Comparison of ENCODE assay signal across 8 mouse cellular contexts in genomic region chr10:79704970-79705360, GRCm38 (mm10). TPM values are rescaled to one million over a fixed set of nuclear protein-coding genes. Genes with fewer than 3 reads are reported as not detected.
DNase-seq lines count a peak whose midpoint lies in the region; ATAC-seq and TF ChIP-seq lines count a peak whose summit lies in the region.

No protein-coding gene starts in this region.

- H3K27me3 ChIP-seq in heart, embryonic 15.5 days = no peaks in the 10 kb centered on the region
- H3K27me3 ChIP-seq in hindbrain, embryonic 10.5 days (ENCODE audit: insufficient read depth, poor library complexity, severe bottlenecking) = no peaks in the 10 kb centered on the region

- ATAC-seq in heart, embryonic 15.5 days (replicated peaks; ENCODE audit: insufficient number of reproducible peaks, insufficient read depth, low FRiP score, low read depth) = no peak

- TF ChIP-seq CTCF in bone marrow, adult 2 months (IDR thresholded peaks at IDR 0.05; ENCODE audit: control insufficient read depth, insufficient read depth, low read length) = no peak

- H3K27ac ChIP-seq in heart, embryonic 15.5 days = peak overlapping the region; percentile 88
- peak overlapping the region; percentile 69 for H3K27ac ChIP-seq in bone marrow, adult 2 months (ENCODE audit: control insufficient read depth, insufficient read depth, low read depth, low read length, poor library complexity)
- peak overlapping the region; percentile 97 for H3K27ac ChIP-seq in hindbrain, embryonic 10.5 days
- H3K27ac ChIP-seq in macrophage = peak overlapping the region; percentile 70

- TF ChIP-seq POLR2A in bone marrow, adult 2 months (IDR thresholded peaks at IDR 0.05; ENCODE audit: borderline replicate concordance, control insufficient read depth, low read depth, low read length) = no peak

- no peaks in the 10 kb centered on the region for H3K9me3 ChIP-seq in heart, embryonic 15.5 days (replicated peaks)
- no peaks in the 10 kb centered on the region for H3K9me3 ChIP-seq in hindbrain, embryonic 10.5 days

- no peak for DNase-seq in heart, adult 9 months (ENCODE audit: low spot score in 2 of 2)
- DNase-seq in hindbrain, embryonic 10.5 days (ENCODE audit: low spot score) = no peak
- DNase-seq in c-Kit-positive CD71-positive TER-119-positive erythroid progenitor cells, embryonic 14.5 days (ENCODE audit: low spot score) = no peak
- DNase-seq in left cerebral cortex, postnatal 4 days = no peak
- DNase-seq in kidney, postnatal 36 days = no peak

- H3K79me2 ChIP-seq in macrophage (ENCODE audit: inconsistent target) = peaks cover 52% of the 10 kb centered on the region

- H3K9ac ChIP-seq in heart, embryonic 15.5 days = peak overlapping the region; percentile 91

- peak overlapping the region; percentile 86 for H3K4me3 ChIP-seq in heart, embryonic 15.5 days
- peak overlapping the region; percentile 91 for H3K4me3 ChIP-seq in bone marrow, adult 2 months (replicated peaks; ENCODE audit: control insufficient read depth, low read depth, low read length)
- H3K4me3 ChIP-seq in hindbrain, embryonic 10.5 days = peak overlapping the region; percentile 87
- H3K4me3 ChIP-seq in macrophage (ENCODE audit: inconsistent target) = peak overlapping the region; percentile 90

- WGBS in heart, embryonic 15.5 days = under 1% methylated on average over 10 of the region's 10 CpGs
- WGBS in bone marrow, adult 2 months = 4% methylated on average over 10 of the region's 10 CpGs
- 8% methylated on average over 10 of the region's 10 CpGs for WGBS in hindbrain, embryonic 10.5 days
- WGBS in macrophage (ENCODE audit: missing documents) = 14% methylated on average over 10 of the region's 10 CpGs

- H3K36me3 ChIP-seq in heart, embryonic 15.5 days = peaks cover 12% of the 10 kb centered on the region
- H3K36me3 ChIP-seq in hindbrain, embryonic 10.5 days = peaks cover 42% of the 10 kb centered on the region
- peaks cover 10% of the 10 kb centered on the region; the same call in 1 of the 2 replicates for H3K36me3 ChIP-seq in macrophage (ENCODE audit: inconsistent target)

- intact Hi-C loops in left cerebral cortex, postnatal 4 days (cut with DNase I) = loop anchor here (2.0 kb wide), 1 partner anchor 14 kb away; no protein-coding TSS in a partner anchor

- H3K4me1 ChIP-seq in heart, embryonic 15.5 days (replicated peaks) = peaks cover 68% of the 10 kb centered on the region
- H3K4me1 ChIP-seq in bone marrow, adult 2 months (ENCODE audit: control insufficient read depth, insufficient read depth, low read length) = peaks cover 2% of the 10 kb centered on the region; the same call in 1 of the 2 replicates
- H3K4me1 ChIP-seq in hindbrain, embryonic 10.5 days (replicated peaks) = peaks cover 59% of the 10 kb centered on the region

- peak overlapping the region; percentile 66 for H3K4me2 ChIP-seq in heart, embryonic 15.5 days

RNA-seq across cellular contexts. Expression of gene Bsg, which starts 0.7 kb away (rescaled TPM):
- 998 and 1,017 TPM in 2 replicates for polyA plus RNA-seq in heart, embryonic 15.5 days (2015; fragmentation: Nextera tagmentation; extraction: Ambion mirVana)
- polyA plus RNA-seq in bone marrow, adult 2 months (2011; ENCODE audit: insufficient read depth, insufficient read length, low replicate concordance, missing spikeins) = 465 and 588 TPM in 2 replicates
- polyA plus RNA-seq in hindbrain, embryonic 10.5 days (2016; fragmentation: Nextera tagmentation; extraction: Ambion mirVana) = 657 and 686 TPM in 2 replicates
- total RNA-seq in macrophage (2018; cell fraction: chromatin; rRNA removed) = 100 to 1,000 TPM in 1 of 26 experiments, 10 to 100 TPM in 24, 1 to 10 TPM in 1; 9.3 to 103 (median 24.2) TPM
- total RNA-seq in macrophage (2018; cell fraction: cytosol; rRNA removed) = 100 to 1,000 TPM; 223 to 350 (median 282) TPM
- 100 to 1,000 TPM in 24 of 26 experiments, 10 to 100 TPM in 2; 52.0 to 234 (median 147) TPM for total RNA-seq in macrophage (2018; cell fraction: nucleus; rRNA removed)
- 331 to 456 TPM (median 356 TPM) in 3 replicates for polyA plus RNA-seq in macrophage (2018)
- 100 to 1,000 TPM; 486 to 495 TPM for total RNA-seq in left cerebral cortex, postnatal 4 days (2021)

RNA-seq across cellular contexts. Expression of gene Hcn2, which starts 11.5 kb away (rescaled TPM):
- 0.08 and 0.09 TPM in 2 replicates for polyA plus RNA-seq in heart, embryonic 15.5 days (2015; fragmentation: Nextera tagmentation; extraction: Ambion mirVana)
- polyA plus RNA-seq in bone marrow, adult 2 months (2011; ENCODE audit: insufficient read depth, insufficient read length, low replicate concordance, missing spikeins) = 0.31 TPM in 1 of 2 replicates, not detected in the other
- polyA plus RNA-seq in hindbrain, embryonic 10.5 days (2016; fragmentation: Nextera tagmentation; extraction: Ambion mirVana) = 0.08 and 0.11 TPM in 2 replicates
- total RNA-seq in macrophage (2018; cell fraction: chromatin; rRNA removed) = under 1 TPM in 11 of 26 experiments, not detected in 15; 0.18 to 0.49 (median 0.38) TPM
- 1 to 10 TPM in 8 of 26 experiments, under 1 TPM in 18; 0.48 to 1.7 (median 0.87) TPM for total RNA-seq in macrophage (2018; cell fraction: cytosol; rRNA removed)
- 1 to 10 TPM in 8 of 26 experiments, under 1 TPM in 15, not detected in 3; 0.22 to 1.7 (median 0.56) TPM for total RNA-seq in macrophage (2018; cell fraction: nucleus; rRNA removed)
- polyA plus RNA-seq in macrophage (2018) = 0.30 to 1.6 TPM (median 0.40 TPM) in 3 replicates
- total RNA-seq in left cerebral cortex, postnatal 4 days (2021) = 10 to 100 TPM; 47.4 to 53.8 TPM

RNA-seq across cellular contexts. Expression of gene Gzmm, which starts 16.1 kb away (rescaled TPM):
- 1.1 TPM in 2 replicates for polyA plus RNA-seq in heart, embryonic 15.5 days (2015; fragmentation: Nextera tagmentation; extraction: Ambion mirVana)
- polyA plus RNA-seq in bone marrow, adult 2 months (2011; ENCODE audit: insufficient read depth, insufficient read length, low replicate concordance, missing spikeins) = not detected in 2 replicates
- 0.75 and 1.2 TPM in 2 replicates for polyA plus RNA-seq in hindbrain, embryonic 10.5 days (2016; fragmentation: Nextera tagmentation; extraction: Ambion mirVana)
- total RNA-seq in macrophage (2018; cell fraction: chromatin; rRNA removed) = 1 to 10 TPM in 24 of 26 experiments, under 1 TPM in 1, not detected in 1; 0.62 to 6.0 (median 1.8) TPM
- total RNA-seq in macrophage (2018; cell fraction: cytosol; rRNA removed) = under 1 TPM in 22 of 26 experiments, not detected in 4; 0.09 to 0.70 (median 0.23) TPM
- 1 to 10 TPM in 6 of 26 experiments, under 1 TPM in 13, not detected in 7; 0.46 to 2.8 (median 0.72) TPM for total RNA-seq in macrophage (2018; cell fraction: nucleus; rRNA removed)
- 0.30 TPM in 1 of 3 replicates, not detected in the others for polyA plus RNA-seq in macrophage (2018)
- total RNA-seq in left cerebral cortex, postnatal 4 days (2021) = 1 to 10 TPM; 2.6 to 3.3 TPM

RNA-seq across cellular contexts. Expression of gene Cdc34, which starts 23.0 kb away (rescaled TPM):
- polyA plus RNA-seq in heart, embryonic 15.5 days (2015; fragmentation: Nextera tagmentation; extraction: Ambion mirVana) = 86.7 and 98.4 TPM in 2 replicates
- 82.1 and 98.6 TPM in 2 replicates for polyA plus RNA-seq in bone marrow, adult 2 months (2011; ENCODE audit: insufficient read depth, insufficient read length, low replicate concordance, missing spikeins)
- 243 and 244 TPM in 2 replicates for polyA plus RNA-seq in hindbrain, embryonic 10.5 days (2016; fragmentation: Nextera tagmentation; extraction: Ambion mirVana)
- 10 to 100 TPM; 13.0 to 60.5 (median 36.9) TPM for total RNA-seq in macrophage (2018; cell fraction: chromatin; rRNA removed)
- 100 to 1,000 TPM in 15 of 26 experiments, 10 to 100 TPM in 11; 63.5 to 144 (median 105) TPM for total RNA-seq in macrophage (2018; cell fraction: cytosol; rRNA removed)
- 10 to 100 TPM; 20.0 to 78.1 (median 41.8) TPM for total RNA-seq in macrophage (2018; cell fraction: nucleus; rRNA removed)
- 78.9 to 136 TPM (median 128 TPM) in 3 replicates for polyA plus RNA-seq in macrophage (2018)
- total RNA-seq in left cerebral cortex, postnatal 4 days (2021) = 10 to 100 TPM; 59.6 to 61.5 TPM

RNA-seq across cellular contexts. Expression of gene Tpgs1, which starts 35.8 kb away (rescaled TPM):
- 39.5 and 46.8 TPM in 2 replicates for polyA plus RNA-seq in heart, embryonic 15.5 days (2015; fragmentation: Nextera tagmentation; extraction: Ambion mirVana)
- polyA plus RNA-seq in bone marrow, adult 2 months (2011; ENCODE audit: insufficient read depth, insufficient read length, low replicate concordance, missing spikeins) = 4.9 and 12.2 TPM in 2 replicates
- 66.0 and 76.6 TPM in 2 replicates for polyA plus RNA-seq in hindbrain, embryonic 10.5 days (2016; fragmentation: Nextera tagmentation; extraction: Ambion mirVana)
- 10 to 100 TPM in 14 of 26 experiments, 1 to 10 TPM in 11, not detected in 1; 1.1 to 37.8 (median 12.3) TPM for total RNA-seq in macrophage (2018; cell fraction: chromatin; rRNA removed)
- 10 to 100 TPM; 17.3 to 47.8 (median 35.3) TPM for total RNA-seq in macrophage (2018; cell fraction: cytosol; rRNA removed)
- 10 to 100 TPM in 17 of 26 experiments, 1 to 10 TPM in 9; 4.1 to 33.8 (median 13.1) TPM for total RNA-seq in macrophage (2018; cell fraction: nucleus; rRNA removed)
- polyA plus RNA-seq in macrophage (2018) = 10.4 to 41.3 TPM (median 25.9 TPM) in 3 replicates
- total RNA-seq in left cerebral cortex, postnatal 4 days (2021) = 10 to 100 TPM; 57.0 to 59.9 TPM
